Mouse (Mus musculus) erythroblast, embryonic 14.5 days (primary cell): ENCODE data around the gene Ccnt2. TPM values are rescaled to one million over a fixed set of nuclear protein-coding genes. Genes with fewer than 3 reads are reported as not detected.

Experiments
- H3K27me3 ChIP-seq: 2 replicates; pipeline ENCODE4 v1.6.1; 2012; ENCODE audit warnings: inconsistent platforms; ENCODE audit not compliant: control insufficient read depth
- H3K36me3 ChIP-seq: 2 replicates; pipeline ENCODE4 v1.6.1; 2012; ENCODE audit warnings: mild to moderate bottlenecking, inconsistent platforms; ENCODE audit not compliant: control insufficient read depth
- H3K4me1 ChIP-seq: 2 replicates; pipeline ENCODE4 v1.6.1; 2012; ENCODE audit warnings: inconsistent platforms; ENCODE audit not compliant: control insufficient read depth
- H3K4me3 ChIP-seq: replicated peaks from 2 replicates; pipeline ENCODE3; 2012; ENCODE audit warnings: moderate library complexity, mild to moderate bottlenecking, inconsistent platforms
- H3K9me3 ChIP-seq: 2 replicates; pipeline ENCODE4 v1.6.1; 2012; ENCODE audit warnings: low read length, inconsistent platforms, mixed read lengths; ENCODE audit not compliant: control insufficient read depth
- GATA1 ChIP-seq: IDR thresholded peaks from 2 replicates; pipeline ENCODE4 v1.6.1; 2012; ENCODE audit warnings: low read length, inconsistent platforms, mixed read lengths
- TAL1 ChIP-seq: IDR thresholded peaks from 3 replicates; pipeline ENCODE4 v1.6.1; 2012; ENCODE audit warnings: low read length, inconsistent platforms, mixed read lengths
- polyA plus RNA-seq: library from polyadenylated mRNA; stranded (reverse); fragments of >175 nt; gene quantifications from 2 replicates; pipeline ENCODE4 v1.2.3, GENCODE M21; 2012

The Ccnt2 gene
- polyA plus RNA-seq, 1 experiment = 1.2 TPM

DNA sequence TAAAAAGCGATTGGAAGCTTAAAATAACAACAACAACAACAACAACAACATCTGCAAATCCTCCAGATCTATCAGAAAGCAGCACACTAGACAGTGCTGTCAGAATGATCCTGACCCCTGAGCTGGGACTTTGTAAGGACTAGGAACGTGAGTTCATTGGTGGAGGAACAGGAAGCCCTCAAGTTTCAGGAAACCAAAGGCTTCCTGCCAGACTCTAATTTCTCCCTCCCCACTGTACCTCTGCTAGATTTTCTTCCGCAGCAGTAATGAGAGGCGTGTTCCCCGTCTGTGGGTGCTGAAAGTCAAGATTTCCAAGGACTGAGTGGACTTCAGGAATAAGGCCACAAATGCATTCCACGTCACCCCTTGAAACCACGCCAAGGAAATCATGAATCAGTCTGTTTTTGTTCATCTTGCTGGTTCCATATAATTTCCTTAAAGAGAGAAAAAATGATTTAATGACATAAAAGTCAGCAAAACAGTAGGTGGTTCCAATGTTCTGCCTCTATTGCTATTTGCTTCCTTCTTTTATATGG, 76.2 kb downstream of the Ccnt2 start:
- Histone ChIP-seq H3K27me3 (no peaks in the 10 kb centered on the region), H3K4me1 (peaks cover 4% of the 10 kb centered on the region), H3K36me3 (no peaks in the 10 kb centered on the region), H3K4me3 (no peak overlapping the region), H3K9me3 (peaks cover 5% of the 10 kb centered on the region)
- TF ChIP-seq GATA1 (no peak), TAL1 (no peak)

DNA sequence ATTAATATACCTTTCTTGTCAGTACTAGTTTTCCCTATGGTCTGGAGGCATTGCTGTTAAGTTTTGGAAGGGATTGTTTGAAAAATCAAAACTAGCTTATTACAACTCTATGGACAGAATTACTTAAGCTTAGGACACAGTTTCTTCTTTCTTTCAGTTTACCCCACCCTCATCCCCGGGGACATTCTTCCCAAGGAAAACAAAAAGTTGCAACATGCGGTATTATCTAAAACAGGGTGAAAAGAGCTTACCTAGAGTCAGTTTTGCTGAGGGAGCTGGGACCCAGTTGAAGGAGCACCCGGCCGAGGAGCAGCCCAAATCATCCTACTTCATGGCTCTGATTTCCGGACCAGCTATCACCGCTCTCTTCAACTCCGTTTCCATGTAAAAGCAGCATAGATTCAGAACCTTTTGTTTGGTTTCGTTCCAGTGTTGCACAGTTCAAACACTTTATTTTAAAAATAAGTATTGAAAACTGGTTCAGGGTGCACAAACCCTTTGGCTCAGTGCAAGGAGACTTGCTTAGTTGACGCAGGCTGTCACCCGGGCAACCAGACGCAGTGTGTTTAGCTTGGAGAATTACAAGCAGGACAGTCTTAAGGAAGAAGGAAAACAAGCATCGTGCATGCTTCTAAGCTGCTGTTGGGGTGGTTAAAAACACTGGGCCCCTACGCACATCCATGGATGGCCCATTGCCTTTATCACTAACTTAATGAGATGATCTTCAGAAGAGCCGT, 80.7 kb downstream of the Ccnt2 start, which contains the start of gene Map3k19:
Gene Map3k19 (minus strand): TSS at position 546 of the 737 bp plus-strand sequence.
- peaks cover 5% of the 10 kb centered on the region for H3K9me3 ChIP-seq
- no peaks in the 10 kb centered on the region for H3K27me3 ChIP-seq
- no peaks in the 10 kb centered on the region for H3K36me3 ChIP-seq
- H3K4me1 ChIP-seq = no peaks in the 10 kb centered on the region
- H3K4me3 ChIP-seq = no peak within 1 kb of the TSS
- TF ChIP-seq TAL1 (no peak), GATA1 (no peak)

Other genes with a start within 250 kb of the Ccnt2 start
- not detected in 2 replicates for gene Tmem163, start 94.6 kb upstream of the Ccnt2 start, polyA plus RNA-seq
- 0.32 and 0.40 TPM in 2 replicates for gene Acmsd, start 44.8 kb upstream of the Ccnt2 start, polyA plus RNA-seq
- not detected in 2 replicates for gene Map3k19, start 80.9 kb downstream of the Ccnt2 start, polyA plus RNA-seq
- 1.3 and 2.0 TPM in 2 replicates for gene Rab3gap1, start 94.6 kb downstream of the Ccnt2 start, polyA plus RNA-seq